Mouse (Mus musculus) kidney, postnatal 0 days (tissue): Measurements from ENCODE around the gene Gm17455. TPM values are rescaled to one million over a fixed set of nuclear protein-coding genes. Genes with fewer than 3 reads are reported as not detected.

Source experiments
- ATAC-seq: fragments of 200-750 bp; cut with Nextera tagmentation; replicated peaks from 2 replicates; pipeline ENCODE4 v1.8.0; 2017; ENCODE audit warnings: low read depth, moderate number of reproducible peaks, moderate TSS enrichment, moderate library complexity; ENCODE audit not compliant: low FRiP score
- DNase-seq: peaks from one replicate; pipeline ENCODE4 v3.0.0-alpha.2; 2016; ENCODE audit warnings: low spot score
- H3K27ac ChIP-seq: fragments of 300-500 bp; sonication (generic); 2 replicates; pipeline ENCODE4 v1.5.1; 2014; ENCODE audit warnings: mild to moderate bottlenecking
- H3K27me3 ChIP-seq: fragments of 300-500 bp; sonication (generic); 2 replicates; pipeline ENCODE4 v1.6.1; 2014; ENCODE audit warnings: low read length, mixed read lengths; ENCODE audit not compliant: insufficient read depth
- H3K36me3 ChIP-seq: fragments of 300-500 bp; sonication (generic); 2 replicates; pipeline ENCODE4 v1.6.1; 2014; ENCODE audit warnings: low read length, mixed read lengths; ENCODE audit not compliant: insufficient read depth
- H3K4me1 ChIP-seq: fragments of 300-500 bp; sonication (generic); replicated peaks from 2 replicates; pipeline ENCODE4 v1.6.1; 2014; ENCODE audit warnings: antibody characterized with exemption, low read length, mixed read lengths; ENCODE audit not compliant: insufficient read depth
- H3K4me2 ChIP-seq: fragments of 300-500 bp; sonication (generic); 2 replicates; pipeline ENCODE4 v1.6.1; 2014; ENCODE audit warnings: mild to moderate bottlenecking, low read length, moderate library complexity, mixed read lengths
- H3K4me3 ChIP-seq: fragments of 300-500 bp; sonication (generic); replicated peaks from 2 replicates; pipeline ENCODE4 v1.5.1; 2014; ENCODE audit warnings: low read depth, low read length
- H3K9ac ChIP-seq: fragments of 300-500 bp; sonication (generic); 2 replicates; pipeline ENCODE4 v1.6.1; 2014; ENCODE audit warnings: low read depth, low read length
- H3K9me3 ChIP-seq: fragments of 300-500 bp; sonication (generic); replicated peaks from 2 replicates; pipeline ENCODE4 v1.6.1; 2016; ENCODE audit warnings: low read length, inconsistent platforms, mixed read lengths
- CTCF ChIP-seq: IDR thresholded peaks from 2 replicates; pipeline ENCODE4 v1.5.1; 2016; ENCODE audit warnings: antibody characterized with exemption, low read depth, mild to moderate bottlenecking, moderate library complexity
- WGBS: fragments of 180-500 bp; shearing (Covaris S2); extraction: QIAGEN DNeasy Blood & Tissue Kit; methylation state at CpG from one replicate; pipeline ENCODE4 v1.1.7; 2014; 5-methylcytosine and 5-hydroxymethylcytosine counted together
- polyA plus RNA-seq: library from polyadenylated mRNA; unstranded; fragments of >200 nt; fragmentation: Nextera tagmentation; extraction: Ambion mirVana; gene quantifications from 2 replicates; pipeline ENCODE4 v1.2.1, GENCODE M21; 2015

Gene Gm17455
- polyA plus RNA-seq, 1 experiment from 2014 or later, result 0.84 TPM

- ATAC-seq (0 out of 2 replicates have a peak, but pooled peaks have one; percentile 33), DNase-seq (no peak)
- Histone ChIP-seq H3K36me3 (no peaks in the 10 kb centered on the region), H3K4me1 (no peaks in the 10 kb centered on the region), H3K27me3 (no peaks in the 10 kb centered on the region), H3K4me2 (no peak overlapping the region), H3K9ac (no peak overlapping the region), H3K9me3 (no peaks in the 10 kb centered on the region), H3K27ac (no peak overlapping the region), H3K4me3 (no peak overlapping the region)
- TF ChIP-seq CTCF, result no peak
- WGBS, result 63% methylated on average over 10 of the region's 10 CpGs
Measured at GRCm38 (mm10) chr10:60381142-60381925, 18.2 kb upstream of the Gm17455 start.

GRCm38 (mm10) chr10:60388332-60388731, 11.2 kb upstream of the Gm17455 start:
- no peak overlapping the region for H3K27ac ChIP-seq
- H3K4me3 ChIP-seq, result no peak overlapping the region
- ATAC-seq, result no peak
- TF ChIP-seq CTCF, result no peak
- no peak for DNase-seq
- no peaks in the 10 kb centered on the region for H3K4me1 ChIP-seq
- WGBS, result 74% methylated on average over 2 of the region's 2 CpGs
- H3K4me2 ChIP-seq, result no peak overlapping the region
- H3K9me3 ChIP-seq, result no peaks in the 10 kb centered on the region
- H3K9ac ChIP-seq, result no peak overlapping the region
- no peaks in the 10 kb centered on the region for H3K36me3 ChIP-seq
- H3K27me3 ChIP-seq, result no peaks in the 10 kb centered on the region

GRCm38 (mm10) chr10:60389447-60389865, 10.1 kb upstream of the Gm17455 start:
- DNase-seq, result no peak
- H3K9me3 ChIP-seq, result no peaks in the 10 kb centered on the region
- no peak overlapping the region for H3K4me3 ChIP-seq
- H3K27ac ChIP-seq, result no peak overlapping the region
- no peak overlapping the region for H3K9ac ChIP-seq
- H3K4me1 ChIP-seq, result no peaks in the 10 kb centered on the region
- WGBS, result 24% methylated on average over 9 of the region's 9 CpGs
- H3K27me3 ChIP-seq, result no peaks in the 10 kb centered on the region
- no peak overlapping the region for H3K4me2 ChIP-seq
- H3K36me3 ChIP-seq, result no peaks in the 10 kb centered on the region
- no peak for TF ChIP-seq CTCF
- ATAC-seq, result no peak

GRCm38 (mm10) chr10:60390177-60390903, 9.2 kb upstream of the Gm17455 start:
- Histone ChIP-seq H3K36me3 (no peaks in the 10 kb centered on the region), H3K27ac (no peak overlapping the region), H3K4me2 (no peak overlapping the region), H3K4me1 (no peaks in the 10 kb centered on the region), H3K9me3 (no peaks in the 10 kb centered on the region), H3K27me3 (no peaks in the 10 kb centered on the region), H3K9ac (no peak overlapping the region), H3K4me3 (no peak overlapping the region)
- ATAC-seq (no peak), DNase-seq (no peak)
- WGBS, result 47% methylated on average over 6 of the region's 6 CpGs
- TF ChIP-seq CTCF, result no peak

GRCm38 (mm10) chr10:60390904-60391420, 8.6 kb upstream of the Gm17455 start:
- H3K4me2 ChIP-seq, result no peak overlapping the region
- WGBS, result 70% methylated on average over 5 of the region's 5 CpGs
- DNase-seq (no peak), ATAC-seq (no peak)
- no peaks in the 10 kb centered on the region for H3K27me3 ChIP-seq
- no peak overlapping the region for H3K27ac ChIP-seq
- H3K9me3 ChIP-seq, result no peaks in the 10 kb centered on the region
- H3K4me1 ChIP-seq, result no peaks in the 10 kb centered on the region
- no peak overlapping the region for H3K4me3 ChIP-seq
- no peak for TF ChIP-seq CTCF
- H3K36me3 ChIP-seq, result no peaks in the 10 kb centered on the region
- no peak overlapping the region for H3K9ac ChIP-seq

GRCm38 (mm10) chr10:60391661-60392060, 7.9 kb upstream of the Gm17455 start:
- Histone ChIP-seq H3K9me3 (no peaks in the 10 kb centered on the region), H3K36me3 (no peaks in the 10 kb centered on the region), H3K4me1 (no peaks in the 10 kb centered on the region), H3K9ac (no peak overlapping the region), H3K27ac (no peak overlapping the region), H3K4me2 (no peak overlapping the region), H3K4me3 (no peak overlapping the region), H3K27me3 (no peaks in the 10 kb centered on the region)
- no peak for ATAC-seq
- DNase-seq, result no peak
- TF ChIP-seq CTCF, result no peak
- 92% methylated on average over 9 of the region's 9 CpGs for WGBS
